Mouse (Mus musculus) bone marrow, adult 2 months (tissue): Measurements from ENCODE around the gene Fsd2. TPM values are rescaled to one million over a fixed set of nuclear protein-coding genes. Genes with fewer than 3 reads are reported as not detected.

ENCODE experiments used
- H3K27ac ChIP-seq: fragments of 200-500 bp; 2 replicates; pipeline ENCODE4 v1.5.1; 2012; ENCODE audit warnings: low read depth, mild to moderate bottlenecking, control low read depth, inconsistent platforms, low read length; ENCODE audit not compliant: control insufficient read depth, poor library complexity, insufficient read depth
- H3K4me1 ChIP-seq: fragments of 200-500 bp; 2 replicates; pipeline ENCODE4 v1.6.1; 2011; ENCODE audit warnings: low read length; ENCODE audit not compliant: control insufficient read depth, insufficient read depth
- H3K4me3 ChIP-seq: fragments of 200-500 bp; replicated peaks from 2 replicates; pipeline ENCODE3; 2011; ENCODE audit warnings: mild to moderate bottlenecking, low read depth, low read length, control low read depth; ENCODE audit not compliant: control insufficient read depth
- CTCF ChIP-seq: fragments of 200-500 bp; IDR thresholded peaks from 2 replicates; pipeline ENCODE4 v1.5.1; 2011; ENCODE audit warnings: low read length, control low read depth; ENCODE audit not compliant: control insufficient read depth, insufficient read depth
- POLR2A ChIP-seq: fragments of 200-500 bp; IDR thresholded peaks from 2 replicates; pipeline ENCODE4 v1.6.1; 2011; ENCODE audit warnings: low read depth, mild to moderate bottlenecking, control low read depth, low read length, borderline replicate concordance; ENCODE audit not compliant: control insufficient read depth
- WGBS: fragments of 180-500 bp; shearing (Covaris S2); methylation state at CpG from one replicate; pipeline ENCODE4 v1.1.7; 2018; 5-methylcytosine and 5-hydroxymethylcytosine counted together
- polyA plus RNA-seq: library from polyadenylated mRNA; stranded (reverse); fragments of >200 nt; gene quantifications from 2 replicates; pipeline ENCODE4 v1.2.4, GENCODE M21; 2011; ENCODE audit warnings: low replicate concordance; ENCODE audit not compliant: missing spikeins, insufficient read depth, insufficient read length

Fsd2 gene
- polyA plus RNA-seq, 1 experiment = 0.75 TPM

- TF ChIP-seq CTCF (no peak), POLR2A (no peak)
- no peak overlapping the region for H3K27ac ChIP-seq
- no peaks in the 10 kb centered on the region; the same call in 1 of the 2 replicates for H3K4me1 ChIP-seq
- 96% methylated on average over 1 of the region's 1 CpGs for WGBS
- no peak overlapping the region for H3K4me3 ChIP-seq
Measured at GRCm38 (mm10) chr7:81597660-81598059, 30.9 kb upstream of the Fsd2 start.

GRCm38 (mm10) chr7:81596086-81596485 lies 29.3 kb upstream of the Fsd2 start:
- WGBS = 90% methylated on average over 6 of the region's 6 CpGs
- H3K4me1 ChIP-seq = no peaks in the 10 kb centered on the region; the same call in 1 of the 2 replicates
- no peak overlapping the region for H3K4me3 ChIP-seq
- TF ChIP-seq CTCF (no peak), POLR2A (no peak)
- no peak overlapping the region for H3K27ac ChIP-seq

- Histone ChIP-seq H3K4me3 (no peak overlapping the region), H3K4me1 (no peaks in the 10 kb centered on the region; the same call in 1 of the 2 replicates), H3K27ac (no peak overlapping the region)
- no peak for TF ChIP-seq CTCF
- TF ChIP-seq POLR2A = no peak
- WGBS = 91% methylated on average over 5 of the region's 5 CpGs
Measured at GRCm38 (mm10) chr7:81595056-81595455, 28.3 kb upstream of the Fsd2 start.

- Histone ChIP-seq H3K4me1 (no peaks in the 10 kb centered on the region), H3K27ac (no peak overlapping the region), H3K4me3 (no peak overlapping the region)
- TF ChIP-seq CTCF = no peak
- no peak for TF ChIP-seq POLR2A
- WGBS = 92% methylated on average over 8 of the region's 8 CpGs
Measured at GRCm38 (mm10) chr7:81593387-81593786, 26.6 kb upstream of the Fsd2 start.

GRCm38 (mm10) chr7:81592686-81593085 lies 25.9 kb upstream of the Fsd2 start:
- TF ChIP-seq POLR2A = no peak
- no peak for TF ChIP-seq CTCF
- H3K27ac ChIP-seq = no peak overlapping the region
- H3K4me3 ChIP-seq = no peak overlapping the region
- no peaks in the 10 kb centered on the region for H3K4me1 ChIP-seq
- WGBS = 90% methylated on average over 9 of the region's 9 CpGs

GRCm38 (mm10) chr7:81587238-81587637 lies 20.5 kb upstream of the Fsd2 start:
- no peaks in the 10 kb centered on the region for H3K4me1 ChIP-seq
- no peak for TF ChIP-seq POLR2A
- no peak for TF ChIP-seq CTCF
- H3K27ac ChIP-seq = no peak overlapping the region
- H3K4me3 ChIP-seq = no peak overlapping the region
- whole genome bisulfite sequencing = 89% methylated on average over 4 of the region's 4 CpGs

GRCm38 (mm10) chr7:81585326-81585725 lies 18.6 kb upstream of the Fsd2 start:
- no peak overlapping the region for H3K4me3 ChIP-seq
- no peak overlapping the region for H3K27ac ChIP-seq
- WGBS = 93% methylated on average over 7 of the region's 7 CpGs
- no peak for TF ChIP-seq POLR2A
- no peaks in the 10 kb centered on the region for H3K4me1 ChIP-seq

GRCm38 (mm10) chr7:81583512-81583911 lies 16.8 kb upstream of the Fsd2 start:
- no peak overlapping the region for H3K4me3 ChIP-seq

GRCm38 (mm10) chr7:81579312-81579711 lies 12.6 kb upstream of the Fsd2 start:
- Histone ChIP-seq H3K27ac (no peak overlapping the region), H3K4me1 (peaks cover 1% of the 10 kb centered on the region; the same call in 1 of the 2 replicates), H3K4me3 (no peak overlapping the region)
- no peak for TF ChIP-seq POLR2A
- no peak for TF ChIP-seq CTCF
- WGBS = 88% methylated on average over 5 of the region's 5 CpGs

More at GRCm38 (mm10) chr7:81583512-81583911, 16.8 kb upstream of the Fsd2 start:
- 75% methylated on average over 3 of the region's 3 CpGs for WGBS
- TF ChIP-seq POLR2A (no peak), CTCF (no peak)
- Histone ChIP-seq H3K4me1 (no peaks in the 10 kb centered on the region), H3K27ac (no peak overlapping the region)
